Mouse (Mus musculus) embryonic fibroblast, embryonic 13.5 days (primary cell): ENCODE results near the gene Adk.

Experiments used
- CTCF ChIP-seq: IDR thresholded peaks from 2 replicates; pipeline ENCODE4 v1.5.1; 2011; ENCODE audit warnings: mild to moderate bottlenecking, control low read depth, low read length, moderate library complexity, borderline replicate concordance; ENCODE audit not compliant: insufficient read depth
- POLR2A ChIP-seq: IDR thresholded peaks from 2 replicates; pipeline ENCODE4 v1.6.1; 2011; ENCODE audit warnings: low read depth, mild to moderate bottlenecking, control low read depth, low read length, moderate library complexity

DNA sequence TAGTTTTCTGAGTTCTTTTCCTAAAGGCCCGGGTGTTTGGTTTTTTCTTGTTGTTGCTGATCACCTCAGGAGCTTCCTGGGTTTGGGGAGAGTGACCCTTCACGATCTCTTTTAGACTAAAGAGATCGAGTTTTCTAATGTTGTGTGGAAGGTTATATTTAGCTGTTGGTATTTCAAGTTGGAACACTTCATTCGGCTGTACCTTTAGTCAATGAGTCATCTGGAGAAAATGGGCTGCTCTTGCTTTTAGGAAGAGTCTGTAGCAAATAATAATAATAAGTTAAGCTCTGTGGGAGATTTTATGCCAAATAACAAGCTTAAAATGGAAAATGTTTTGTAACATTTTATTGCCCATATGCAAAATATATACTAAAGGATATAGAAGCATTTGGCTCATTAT, 97.9 kb downstream of the Adk start:
- no peak for TF ChIP-seq POLR2A
- TF ChIP-seq CTCF, result no peak
